Mouse (Mus musculus): ENCODE results near the gene Sirt3. TPM values are rescaled to one million over a fixed set of nuclear protein-coding genes. Genes with fewer than 3 reads are reported as not detected.

Sirt3 gene
- polyA plus RNA-seq (2017; shearing (Covaris generic)): 10 to 100 TPM in 1 of 2 experiments, 1 to 10 TPM in 1; 8.7 to 11.6 TPM

DNA sequence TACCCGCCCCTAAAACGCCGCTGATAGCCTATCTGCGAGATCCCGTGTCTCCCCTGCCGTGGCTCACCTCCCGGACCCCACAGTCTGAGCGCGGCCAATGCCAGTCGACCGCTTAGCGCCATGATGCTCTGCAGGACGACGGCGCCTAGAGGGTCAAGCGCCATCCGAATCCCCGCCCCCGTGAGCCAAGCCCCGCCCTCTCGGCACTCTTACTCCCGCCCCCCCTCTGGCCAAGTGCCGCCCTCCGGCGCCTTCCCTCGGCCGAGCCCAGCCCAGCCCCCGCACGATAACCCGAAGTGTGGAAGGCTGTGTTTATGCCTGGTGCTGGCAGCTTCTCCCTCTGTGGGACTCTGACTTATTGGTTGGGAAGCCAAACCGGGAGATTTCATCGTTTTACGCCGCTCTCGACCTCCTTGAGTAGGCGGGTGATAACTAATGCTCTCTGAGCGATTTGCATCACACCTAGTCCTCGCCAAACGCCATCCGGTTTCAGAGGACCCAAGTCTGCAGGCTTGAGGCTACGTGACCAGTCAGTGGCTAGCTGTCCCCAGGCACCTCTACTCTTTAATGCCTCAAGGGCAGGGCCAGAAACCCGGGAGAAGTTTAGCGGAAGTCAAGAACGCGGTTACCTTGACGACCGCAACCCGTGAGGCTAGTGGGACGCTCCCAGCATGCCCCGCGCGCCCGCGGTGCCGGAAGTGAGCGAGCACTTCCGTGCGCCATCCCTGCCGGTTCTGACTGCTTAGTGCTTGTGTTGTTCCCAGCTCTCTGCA, at the start of gene Sirt3, which contains the start of gene Psmd13:
Gene Sirt3, minus strand, starts transcription at position 614 of the 773 bp plus-strand sequence.
Gene Psmd13, plus strand, starts transcription at position 273 of the 773 bp plus-strand sequence.

DNA sequence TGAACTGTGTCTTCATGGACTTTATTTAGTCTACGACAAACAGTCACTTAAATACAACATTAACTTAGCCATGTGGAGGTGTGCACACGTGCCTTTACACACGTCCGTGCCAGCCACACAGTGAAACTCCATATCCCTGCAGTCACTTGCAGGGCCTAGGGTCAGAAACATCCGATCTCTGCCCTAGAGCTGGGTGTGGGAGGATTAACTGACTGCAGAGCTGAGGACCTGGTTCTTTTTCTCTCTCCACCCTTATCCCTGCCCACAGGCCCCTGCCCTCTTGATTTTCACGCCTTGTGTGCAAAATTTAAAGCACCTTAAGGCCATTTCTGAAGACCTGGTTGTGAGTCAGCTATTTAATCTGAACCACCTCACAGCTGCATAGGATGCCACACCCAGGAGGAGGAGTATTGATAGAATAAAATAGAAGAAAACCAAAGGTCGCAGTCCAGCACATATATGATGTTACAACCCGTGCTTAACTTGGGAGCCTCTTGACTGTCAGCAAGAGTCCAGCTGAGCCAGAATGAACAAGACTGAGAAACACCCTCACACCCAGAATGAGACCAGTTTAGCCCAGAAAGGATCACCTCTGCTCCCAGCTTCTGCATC, 38.4 kb upstream of the Sirt3 start, which contains the start of gene Nlrp6:
Gene Nlrp6, plus strand, starts transcription at position 485 of the 612 bp plus-strand sequence.

DNA sequence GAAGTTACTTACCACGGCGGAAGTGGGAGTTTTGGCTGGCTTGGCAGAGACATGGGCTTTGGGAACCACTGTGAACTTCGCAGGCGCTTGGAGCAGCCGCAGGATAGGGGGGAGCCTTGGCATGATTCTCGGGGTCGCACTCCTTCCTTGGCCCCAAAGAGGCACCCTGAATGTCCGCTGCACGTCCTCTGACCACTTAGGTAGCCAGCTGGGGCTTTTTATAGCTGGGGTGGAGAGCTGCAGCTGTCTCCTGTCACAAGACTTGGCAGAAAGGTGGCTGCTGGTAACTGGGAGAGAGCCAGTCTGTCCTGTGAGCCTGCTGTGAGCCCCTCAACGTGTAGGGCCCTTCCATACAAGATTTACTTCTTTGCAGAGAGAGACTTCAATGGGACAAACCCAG, 18.1 kb upstream of the Sirt3 start, which contains the start of gene Cox8b:
Gene Cox8b, minus strand, starts transcription at position 227 of the 400 bp plus-strand sequence.

DNA sequence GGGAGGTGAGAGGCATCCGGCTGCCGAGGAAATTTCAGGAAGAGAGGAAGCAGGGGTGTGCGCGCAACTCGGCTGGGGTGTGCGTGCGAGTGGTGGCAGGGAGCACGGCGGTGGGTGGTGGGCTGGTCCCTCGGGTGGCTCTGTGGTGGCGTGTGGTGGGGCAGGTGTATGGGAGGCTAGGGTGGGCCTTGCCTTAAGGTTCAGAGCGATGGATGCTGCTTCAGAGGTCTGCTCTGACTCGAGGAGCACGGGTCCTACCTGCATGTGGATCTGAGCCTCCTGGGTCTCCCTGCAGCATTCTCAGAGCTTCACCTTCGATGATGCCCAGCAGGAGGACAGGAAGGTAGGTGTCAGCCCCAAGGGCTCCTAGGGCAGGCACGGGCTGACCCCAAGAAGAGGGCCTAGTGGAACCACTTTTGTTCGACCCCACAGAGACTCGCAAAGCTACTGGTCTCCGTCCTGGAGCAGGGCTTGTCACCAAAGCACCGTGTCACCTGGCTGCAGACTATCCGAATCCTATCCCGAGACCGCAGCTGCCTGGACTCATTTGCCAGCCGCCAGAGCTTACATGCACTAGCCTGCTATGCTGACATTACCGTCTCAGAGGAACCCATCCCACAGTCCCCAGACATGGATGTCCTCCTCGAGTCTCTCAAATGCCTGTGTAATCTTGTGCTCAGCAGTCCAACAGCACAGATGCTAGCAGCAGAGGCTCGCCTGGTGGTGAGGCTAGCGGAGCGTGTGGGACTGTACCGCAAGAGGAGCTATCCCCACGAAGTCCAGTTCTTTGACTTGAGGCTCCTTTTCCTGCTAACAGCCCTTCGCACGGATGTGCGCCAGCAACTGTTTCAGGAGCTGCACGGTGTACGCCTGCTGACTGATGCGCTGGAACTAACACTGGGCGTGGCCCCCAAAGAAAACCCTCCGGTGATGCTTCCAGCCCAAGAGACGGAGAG, 24.3 kb downstream of the Sirt3 start, which contains the start of gene Bet1l:
Gene Bet1l, minus strand, starts transcription at position 28 of the 956 bp plus-strand sequence.

DNA sequence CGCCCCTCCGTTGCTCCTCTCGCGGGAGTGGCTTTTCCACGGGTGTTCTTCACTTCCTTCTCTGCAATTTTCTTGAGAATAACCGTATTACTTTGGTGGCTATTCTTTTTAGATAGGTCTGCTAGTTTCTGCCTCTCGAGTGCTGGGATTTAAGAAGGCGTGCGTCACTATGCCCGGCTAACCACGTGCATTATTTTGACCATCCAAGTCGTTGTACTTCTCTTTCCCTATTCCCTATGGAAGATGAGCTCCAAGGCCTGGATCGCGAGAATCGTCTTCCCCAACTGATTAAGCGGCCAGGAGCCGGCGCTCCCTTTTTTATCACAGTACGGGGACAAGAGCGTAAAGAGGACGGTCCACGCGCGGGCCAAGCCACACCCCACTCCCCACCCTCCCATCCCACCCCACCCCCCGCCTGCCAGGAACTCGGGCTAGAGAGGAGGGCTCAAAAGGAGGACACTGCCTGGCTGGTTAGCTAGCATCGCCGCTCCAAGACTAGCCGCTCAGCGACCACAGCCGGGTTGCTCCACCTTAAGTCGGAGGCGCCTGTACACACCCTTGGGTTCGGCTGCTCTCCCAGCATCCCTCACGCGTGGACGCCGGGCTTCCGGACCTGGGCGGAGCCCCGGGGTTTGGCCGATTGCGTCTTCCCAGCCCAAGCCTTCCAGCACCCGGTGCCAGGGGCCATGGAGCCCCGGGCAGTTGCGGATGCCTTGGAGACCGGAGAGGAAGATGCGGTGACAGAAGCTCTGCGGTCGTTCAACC, 25.1 kb downstream of the Sirt3 start, which contains the start of gene Ric8a:
Gene Ric8a, plus strand, starts transcription at position 173 of the 765 bp plus-strand sequence.

DNA sequence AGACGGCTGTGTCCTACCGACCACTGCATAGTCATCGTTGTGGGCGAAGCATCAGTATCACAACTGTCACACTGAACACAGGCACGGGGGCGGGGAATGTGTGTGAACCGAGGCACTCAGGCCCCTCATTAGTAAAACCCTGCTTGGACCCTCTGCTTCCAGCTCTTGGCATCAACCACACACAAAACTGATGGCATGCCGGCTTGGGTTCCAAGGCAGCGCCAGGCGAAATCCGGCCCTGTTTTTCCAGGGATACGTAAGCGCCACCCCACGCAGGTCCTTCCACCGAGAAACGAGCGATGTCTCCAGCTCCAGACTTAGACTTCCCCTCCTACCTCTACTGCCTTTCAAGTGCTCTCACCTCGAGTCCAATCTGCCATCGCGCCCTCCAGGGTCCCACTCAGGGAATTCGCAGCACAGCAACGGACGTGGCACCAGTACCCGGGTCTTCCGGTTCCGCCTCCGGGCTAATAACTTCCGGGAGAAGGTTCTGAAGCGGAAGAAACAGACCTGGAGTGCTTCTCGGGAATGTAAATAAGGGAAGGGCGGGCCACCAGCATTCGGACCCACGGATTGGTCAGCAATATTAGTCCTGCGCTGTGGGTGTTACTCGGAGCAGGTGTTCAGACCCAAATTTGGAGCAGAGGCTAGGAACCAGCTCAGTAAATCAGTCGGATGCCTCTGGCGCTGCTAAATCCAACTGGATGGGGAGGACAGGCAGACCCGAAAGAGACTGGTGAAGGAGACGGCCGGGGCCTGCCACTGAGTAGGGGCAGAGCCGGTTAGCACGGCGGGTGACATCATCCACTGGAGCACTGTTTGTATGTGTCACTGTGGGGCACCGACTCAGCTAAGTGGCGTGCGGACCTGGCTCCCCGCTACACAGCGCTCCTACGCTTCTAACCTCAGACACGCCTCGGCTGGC, 26.0 kb downstream of the Sirt3 start, which contains the start of gene Gm45785:
Gene Gm45785, minus strand, starts transcription at position 472 of the 925 bp plus-strand sequence.

DNA sequence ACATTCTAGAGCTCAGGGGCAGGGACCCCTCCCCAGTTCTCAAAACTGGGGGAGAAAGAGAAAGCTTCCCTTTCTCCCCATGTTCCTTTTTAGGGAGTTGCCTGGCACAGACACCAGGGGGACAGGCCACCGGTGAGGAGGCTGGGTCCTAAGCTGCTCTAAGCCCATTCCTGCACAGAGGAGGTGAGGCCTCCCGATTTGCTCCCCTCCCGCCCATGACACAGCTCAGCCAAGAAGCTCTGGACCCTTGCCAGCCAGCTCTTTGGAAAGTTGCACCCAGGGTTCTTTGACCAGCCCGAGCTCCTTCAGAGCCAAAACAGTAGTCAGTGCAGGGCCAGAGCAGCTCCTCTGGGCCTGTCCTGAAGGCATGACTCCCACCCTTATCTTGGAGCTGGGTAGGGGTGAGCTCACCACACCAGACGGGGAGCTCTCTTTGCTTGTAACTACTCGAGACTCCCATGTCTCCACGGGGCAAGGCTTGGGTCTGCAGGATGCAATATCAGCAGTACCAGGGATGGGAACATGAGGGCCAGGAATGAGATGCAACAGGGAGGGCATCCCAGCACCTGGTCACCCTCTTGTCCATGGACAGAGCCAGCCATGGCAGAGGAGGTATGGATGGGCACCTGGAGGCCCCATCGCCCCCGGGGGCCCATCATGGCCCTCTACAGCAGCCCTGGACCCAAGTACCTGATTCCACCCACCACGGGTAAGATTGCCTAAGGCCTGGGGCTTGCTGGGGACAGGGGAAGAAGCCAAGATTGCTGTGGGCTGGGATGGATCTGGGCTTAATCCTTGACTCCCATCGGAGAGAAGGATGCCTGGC, 34.1 kb downstream of the Sirt3 start, which contains the start of gene Odf3:
Gene Odf3, plus strand, starts transcription at position 51 of the 826 bp plus-strand sequence.

DNA sequence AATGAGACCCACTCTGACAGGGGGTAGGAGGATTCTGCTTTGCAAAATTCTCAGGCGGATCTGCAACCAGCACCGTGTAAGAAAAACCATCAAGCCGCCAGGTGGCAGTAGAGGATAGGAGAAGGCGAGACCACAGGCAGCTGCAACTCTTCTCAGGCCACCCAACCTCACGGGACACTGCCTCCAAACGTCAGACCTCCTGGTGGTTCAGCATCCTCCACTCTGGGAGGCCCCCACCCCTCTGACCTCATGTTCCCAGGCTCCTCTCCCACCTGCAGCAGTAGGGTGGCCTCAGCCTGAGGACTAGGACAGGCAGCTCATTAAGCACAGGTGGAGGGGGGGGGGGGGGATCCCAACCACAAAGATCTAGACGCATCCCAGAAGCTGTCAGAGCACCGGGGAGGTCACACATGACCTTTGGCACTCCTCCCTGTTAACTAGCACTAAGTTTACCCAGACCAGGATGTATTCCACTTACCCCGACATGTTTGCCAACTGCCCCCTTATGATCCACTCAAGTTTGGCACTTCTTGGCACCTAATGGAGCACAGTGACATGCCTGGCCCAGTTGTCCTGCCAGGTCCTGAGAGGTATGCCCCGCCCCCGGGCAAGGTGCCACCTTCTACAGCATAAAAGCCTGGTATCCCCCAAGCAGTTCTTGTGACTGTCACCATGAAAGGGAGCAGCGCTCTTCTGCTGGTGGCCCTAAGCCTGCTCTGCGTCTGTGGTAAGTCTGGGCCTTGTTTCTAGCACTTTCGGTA, 37.0 kb downstream of the Sirt3 start, which contains the start of gene Scgb1c1:
Gene Scgb1c1, plus strand, starts transcription at position 643 of the 761 bp plus-strand sequence.

DNA sequence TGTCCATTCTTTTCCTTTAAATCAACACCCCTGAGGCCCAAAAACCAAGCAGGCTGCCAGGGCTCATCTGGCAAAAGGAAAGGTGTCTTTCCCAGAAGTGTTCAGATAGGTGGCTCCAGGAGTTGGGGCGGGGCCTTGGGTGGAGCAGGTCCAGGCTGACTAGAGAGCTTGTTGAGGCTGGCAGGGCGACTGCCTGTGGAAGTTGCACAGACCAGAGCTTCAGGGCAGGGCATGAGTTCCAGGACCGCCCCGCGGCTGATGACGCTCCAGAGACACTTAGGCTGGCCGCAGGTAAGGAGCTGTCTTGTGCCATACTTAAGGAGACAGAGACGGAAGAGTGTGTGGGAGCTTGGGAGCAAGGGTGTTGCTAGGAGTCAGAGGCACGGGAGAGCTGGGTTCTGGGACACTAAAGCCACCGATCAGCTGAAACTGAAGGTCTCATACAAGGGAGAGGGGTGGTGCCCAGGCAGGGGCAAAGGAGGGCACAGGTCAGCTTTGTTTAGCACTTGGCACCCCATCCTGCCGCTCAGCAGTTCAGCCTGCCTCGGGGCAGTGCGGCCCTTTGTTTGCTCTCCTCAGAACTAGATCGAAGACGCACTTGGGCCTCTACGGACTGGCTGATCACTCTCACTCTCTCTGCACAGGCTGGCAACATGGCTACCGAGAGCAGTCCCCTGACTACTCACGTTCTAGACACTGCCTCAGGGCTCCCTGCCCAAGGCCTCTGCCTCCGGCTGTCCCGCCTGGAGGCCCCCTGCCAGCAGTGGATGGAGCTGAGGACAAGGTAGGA, 46.9 kb downstream of the Sirt3 start, which contains the start of gene Urah:
Gene Urah, plus strand, starts transcription at position 51 of the 790 bp plus-strand sequence.

DNA sequence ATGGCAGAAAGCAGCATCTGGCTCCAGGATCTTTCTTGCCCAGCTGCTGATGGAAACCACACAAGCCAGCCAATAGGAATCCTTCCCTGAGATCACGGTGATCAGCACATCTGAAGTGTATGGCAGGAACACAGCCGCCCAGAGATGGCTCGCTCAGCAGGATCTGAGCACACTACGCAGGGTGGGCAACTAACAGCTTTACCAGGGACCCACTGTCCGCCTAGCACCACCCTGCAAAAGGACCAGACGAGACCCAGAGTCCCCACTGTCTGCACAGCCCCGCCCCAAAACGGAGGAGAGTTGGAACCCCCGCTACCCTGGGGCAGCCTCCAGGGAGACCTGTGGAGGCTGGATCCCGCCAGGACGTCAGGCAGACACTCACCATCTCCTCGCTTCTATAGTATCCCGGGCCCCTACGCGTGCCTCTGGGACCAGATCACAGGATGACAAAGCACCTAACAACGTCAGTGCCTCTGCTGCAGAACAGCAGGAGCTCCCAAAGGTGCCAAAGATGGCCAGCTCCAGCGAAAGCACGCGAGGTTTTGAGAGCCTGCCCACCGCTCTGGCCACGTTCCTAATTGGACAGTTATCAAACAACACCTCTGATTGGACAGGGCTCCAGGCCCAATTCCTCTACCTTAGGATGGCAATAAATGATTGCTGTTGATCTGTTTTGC, 60.3 kb downstream of the Sirt3 start, which contains the start of gene Zfp941:
Gene Zfp941, minus strand, starts transcription at position 526 of the 677 bp plus-strand sequence.

Other genes with a start within 250 kb of the Sirt3 start
- gene Olfr53, start 235.9 kb downstream of the Sirt3 start, polyA plus RNA-seq (2017; shearing (Covaris generic)): not detected
- gene Olfr539, start 222.4 kb downstream of the Sirt3 start, polyA plus RNA-seq (2017; shearing (Covaris generic)): under 1 TPM; 0.08 to 0.70 TPM
- gene Olfr45, start 200.4 kb downstream of the Sirt3 start, polyA plus RNA-seq (2017; shearing (Covaris generic)): under 1 TPM; 0.04 to 0.20 TPM
- gene Olfr541, start 185.0 kb downstream of the Sirt3 start, polyA plus RNA-seq (2017; shearing (Covaris generic)): under 1 TPM in 1 of 2 experiments, not detected in 1; 0.84 TPM
- under 1 TPM; 0.10 to 0.18 TPM for gene Cyp2e1, start 118.6 kb downstream of the Sirt3 start, polyA plus RNA-seq (2017; shearing (Covaris generic))
- under 1 TPM in 1 of 2 experiments, not detected in 1; 0.18 TPM for gene Syce1, start 94.5 kb downstream of the Sirt3 start, polyA plus RNA-seq (2017; shearing (Covaris generic))
- 1 to 10 TPM in 1 of 2 experiments, under 1 TPM in 1; 0.46 to 1.9 TPM for gene Zfp941, start 60.1 kb downstream of the Sirt3 start, polyA plus RNA-seq (2017; shearing (Covaris generic))
- gene Urah, start 47.3 kb downstream of the Sirt3 start, polyA plus RNA-seq (2017; shearing (Covaris generic)): under 1 TPM in 1 of 2 experiments, not detected in 1; 0.58 TPM
- gene Scgb1c1, start 36.8 kb downstream of the Sirt3 start, polyA plus RNA-seq (2017; shearing (Covaris generic)): not detected
- under 1 TPM in 1 of 2 experiments, not detected in 1; 0.28 TPM for gene Odf3, start 34.5 kb downstream of the Sirt3 start, polyA plus RNA-seq (2017; shearing (Covaris generic))
- under 1 TPM in 1 of 2 experiments, not detected in 1; 0.54 TPM for gene Gm45785, start 26.0 kb downstream of the Sirt3 start, polyA plus RNA-seq (2017; shearing (Covaris generic))
- gene Ric8a, start 25.4 kb downstream of the Sirt3 start, polyA plus RNA-seq (2017; shearing (Covaris generic)): 100 to 1,000 TPM; 114 to 152 TPM
- 10 to 100 TPM; 41.3 to 51.5 TPM for gene Bet1l, start 24.7 kb downstream of the Sirt3 start, polyA plus RNA-seq (2017; shearing (Covaris generic))
- 100 to 1,000 TPM; 186 to 193 TPM for gene Psmd13, start 341 bp downstream of the Sirt3 start, polyA plus RNA-seq (2017; shearing (Covaris generic))
- not detected for gene Cox8b, start 18.1 kb upstream of the Sirt3 start, polyA plus RNA-seq (2017; shearing (Covaris generic))
- gene Nlrp6, start 38.6 kb upstream of the Sirt3 start, polyA plus RNA-seq (2017; shearing (Covaris generic)): under 1 TPM in 1 of 2 experiments, not detected in 1; 0.05 TPM
- gene Pgghg, start 59.1 kb upstream of the Sirt3 start, polyA plus RNA-seq (2017; shearing (Covaris generic)): 10 to 100 TPM; 24.8 to 37.5 TPM
- 1 to 10 TPM in 1 of 2 experiments, under 1 TPM in 1; 0.35 to 1.1 TPM for gene Ifitm5, start 68.0 kb upstream of the Sirt3 start, polyA plus RNA-seq (2017; shearing (Covaris generic))
- not detected for gene Gm45717, start 73.6 kb upstream of the Sirt3 start, polyA plus RNA-seq (2017; shearing (Covaris generic))
- 10 to 100 TPM; 37.1 to 96.5 TPM for gene Ifitm2, start 73.7 kb upstream of the Sirt3 start, polyA plus RNA-seq (2017; shearing (Covaris generic))
- gene Ifitm1, start 84.9 kb upstream of the Sirt3 start, polyA plus RNA-seq (2017; shearing (Covaris generic)): 1 to 10 TPM in 1 of 2 experiments, not detected in 1; 1.9 TPM
- 1 to 10 TPM; 3.5 to 8.8 TPM for gene Ifitm3, start 128.5 kb upstream of the Sirt3 start, polyA plus RNA-seq (2017; shearing (Covaris generic))
- gene Ifitm6, start 135.6 kb upstream of the Sirt3 start, polyA plus RNA-seq (2017; shearing (Covaris generic)): not detected
- gene Gm17387, start 146.8 kb upstream of the Sirt3 start, polyA plus RNA-seq (2017; shearing (Covaris generic)): not detected
- 10 to 100 TPM; 18.8 to 19.5 TPM for gene B4galnt4, start 178.8 kb upstream of the Sirt3 start, polyA plus RNA-seq (2017; shearing (Covaris generic))
- 100 to 1,000 TPM; 253 to 350 TPM for gene Pkp3, start 195.9 kb upstream of the Sirt3 start, polyA plus RNA-seq (2017; shearing (Covaris generic))
- 100 to 1,000 TPM; 207 to 212 TPM for gene Sigirr, start 218.3 kb upstream of the Sirt3 start, polyA plus RNA-seq (2017; shearing (Covaris generic))
- under 1 TPM; 0.48 to 0.54 TPM for gene Ano9, start 235.5 kb upstream of the Sirt3 start, polyA plus RNA-seq (2017; shearing (Covaris generic))
- 10 to 100 TPM; 19.1 to 23.2 TPM for gene Ptdss2, start 240.1 kb upstream of the Sirt3 start, polyA plus RNA-seq (2017; shearing (Covaris generic))

Data from inflammation-experienced regulatory T-cells (primary cell).